Mouse (Mus musculus): ENCODE results near the gene Prima1. TPM values are rescaled to one million over a fixed set of nuclear protein-coding genes. Genes with fewer than 3 reads are reported as not detected.

The Prima1 gene
- polyA plus RNA-seq, 1 experiment = not detected

DNA sequence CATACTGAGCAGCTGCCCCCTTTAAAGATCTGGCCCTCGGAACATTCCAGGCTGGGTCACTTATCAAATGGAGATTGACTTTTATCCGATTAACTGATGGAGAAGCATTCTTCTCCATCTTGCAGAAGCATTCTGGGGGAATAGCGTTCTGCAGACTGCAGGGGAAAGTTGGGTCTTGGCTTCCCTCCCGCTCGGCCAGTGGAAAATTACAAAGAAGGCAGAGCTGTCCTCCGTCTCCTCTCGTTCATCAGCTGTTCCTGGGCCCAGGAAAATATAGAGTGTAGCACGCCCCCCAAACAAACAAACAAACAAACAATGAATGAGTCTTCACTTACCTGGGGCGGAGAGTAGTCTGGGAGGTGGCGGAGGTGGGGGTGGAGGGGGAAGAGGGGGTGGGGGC, 6.7 kb downstream of the Prima1 start:
- H3K4me3 ChIP-seq (ENCODE audit: insufficient read depth, low read length) = no peak overlapping the region
- no peak overlapping the region for H3K27ac ChIP-seq (ENCODE audit: insufficient read depth, low read depth, low read length)
- TF ChIP-seq POLR2A (IDR thresholded peaks at IDR 0.05; ENCODE audit: borderline replicate concordance, low read depth, low read length) (no peak), CTCF (IDR thresholded peaks at IDR 0.05; ENCODE audit: low read depth, low read length) (no peak)
- H3K4me1 ChIP-seq (ENCODE audit: control insufficient read depth, insufficient read depth, low read length) = no peaks in the 10 kb centered on the region

- TF ChIP-seq POLR2A (IDR thresholded peaks at IDR 0.05; ENCODE audit: borderline replicate concordance, low read depth, low read length) = no peak
- TF ChIP-seq CTCF (IDR thresholded peaks at IDR 0.05; ENCODE audit: low read depth, low read length) = no peak
- no peak overlapping the region for H3K27ac ChIP-seq (ENCODE audit: insufficient read depth, low read depth, low read length)
- no peak overlapping the region for H3K4me3 ChIP-seq (ENCODE audit: insufficient read depth, low read length)
- no peaks in the 10 kb centered on the region for H3K4me1 ChIP-seq (ENCODE audit: control insufficient read depth, insufficient read depth, low read length)
Observed at GRCm38 (mm10) chr12:103229058-103229457, 12.9 kb downstream of the Prima1 start.

- Histone ChIP-seq H3K27ac (ENCODE audit: insufficient read depth, low read depth, low read length) (no peak overlapping the region), H3K4me3 (ENCODE audit: insufficient read depth, low read length) (no peak overlapping the region), H3K4me1 (ENCODE audit: control insufficient read depth, insufficient read depth, low read length) (no peaks in the 10 kb centered on the region)
- TF ChIP-seq POLR2A (IDR thresholded peaks at IDR 0.05; ENCODE audit: borderline replicate concordance, low read depth, low read length) = no peak
- TF ChIP-seq CTCF (IDR thresholded peaks at IDR 0.05; ENCODE audit: low read depth, low read length) = no peak
Observed at GRCm38 (mm10) chr12:103226121-103226520, 15.8 kb downstream of the Prima1 start.

DNA sequence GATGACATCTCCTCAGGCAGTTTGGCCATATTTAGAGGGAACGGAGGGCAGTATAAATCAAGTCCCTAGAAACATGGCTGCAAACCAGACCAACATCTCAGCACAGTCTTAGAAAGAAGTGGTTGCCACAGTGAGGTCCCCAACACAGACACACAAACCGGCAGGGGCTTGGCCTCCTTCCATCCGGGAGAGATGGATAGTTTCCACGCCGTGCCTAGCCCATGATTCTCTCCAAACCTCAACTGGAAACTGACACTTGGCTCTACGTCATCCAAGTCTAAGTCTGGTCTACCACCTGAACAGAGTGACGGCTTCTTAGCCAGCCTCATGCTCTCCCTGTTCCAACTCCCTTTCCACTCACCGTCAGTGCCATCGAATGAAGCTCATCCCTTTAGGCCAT, 18.3 kb downstream of the Prima1 start:
- no peaks in the 10 kb centered on the region for H3K4me1 ChIP-seq (ENCODE audit: control insufficient read depth, insufficient read depth, low read length)
- TF ChIP-seq POLR2A (IDR thresholded peaks at IDR 0.05; ENCODE audit: borderline replicate concordance, low read depth, low read length) (no peak), CTCF (IDR thresholded peaks at IDR 0.05; ENCODE audit: low read depth, low read length) (no peak)
- no peak overlapping the region for H3K4me3 ChIP-seq (ENCODE audit: insufficient read depth, low read length)
- H3K27ac ChIP-seq (ENCODE audit: insufficient read depth, low read depth, low read length) = no peak overlapping the region

DNA sequence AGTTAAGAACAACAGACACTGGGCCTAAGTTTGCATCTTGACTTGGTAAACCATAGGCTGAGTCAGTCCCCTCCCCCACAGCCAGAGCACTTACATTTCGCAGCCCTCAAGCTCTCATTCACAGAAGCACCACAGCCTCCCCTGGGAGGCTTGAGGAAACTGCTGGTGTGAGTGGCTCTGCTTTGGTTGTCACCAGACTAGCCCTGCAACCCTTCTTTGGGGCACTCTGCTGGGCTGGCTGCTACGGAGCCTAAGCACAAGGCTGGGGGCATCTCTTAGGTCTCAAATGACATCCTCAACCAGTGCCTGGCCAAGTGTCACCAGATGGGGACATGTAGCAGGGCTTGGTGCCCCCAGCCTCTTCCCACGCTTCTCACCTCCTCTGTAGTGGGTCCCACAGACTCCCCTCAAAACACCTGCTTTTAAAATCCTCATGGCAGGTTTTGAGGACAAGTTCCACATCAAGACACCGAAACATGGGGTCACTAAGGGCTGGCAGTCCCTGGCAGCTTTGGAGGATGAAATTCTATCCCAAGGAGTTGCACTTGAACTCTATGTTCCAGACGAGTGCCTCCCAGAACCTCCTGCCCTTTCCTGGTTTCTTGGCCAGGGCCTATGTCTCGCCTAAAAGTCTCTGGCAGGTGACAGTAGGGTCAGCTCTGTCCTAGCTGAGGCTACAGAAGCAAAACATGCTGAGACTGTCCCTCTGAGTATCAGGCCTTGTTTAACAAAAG, 25.9 kb downstream of the Prima1 start:
- H3K4me1 ChIP-seq (ENCODE audit: control insufficient read depth, insufficient read depth, low read length) = no peaks in the 10 kb centered on the region
- H3K4me3 ChIP-seq (ENCODE audit: insufficient read depth, low read length) = no peak overlapping the region
- TF ChIP-seq CTCF (IDR thresholded peaks at IDR 0.05; ENCODE audit: low read depth, low read length) (no peak), POLR2A (IDR thresholded peaks at IDR 0.05; ENCODE audit: borderline replicate concordance, low read depth, low read length) (no peak)
- H3K27ac ChIP-seq (ENCODE audit: insufficient read depth, low read depth, low read length) = no peak overlapping the region

GRCm38 (mm10) chr12:103214797-103215196, 27.2 kb downstream of the Prima1 start:
- Histone ChIP-seq H3K4me1 (ENCODE audit: control insufficient read depth, insufficient read depth, low read length) (no peaks in the 10 kb centered on the region), H3K4me3 (ENCODE audit: insufficient read depth, low read length) (no peak overlapping the region), H3K27ac (ENCODE audit: insufficient read depth, low read depth, low read length) (no peak overlapping the region)
- TF ChIP-seq CTCF (IDR thresholded peaks at IDR 0.05; ENCODE audit: low read depth, low read length) = no peak
- no peak for TF ChIP-seq POLR2A (IDR thresholded peaks at IDR 0.05; ENCODE audit: borderline replicate concordance, low read depth, low read length)

DNA sequence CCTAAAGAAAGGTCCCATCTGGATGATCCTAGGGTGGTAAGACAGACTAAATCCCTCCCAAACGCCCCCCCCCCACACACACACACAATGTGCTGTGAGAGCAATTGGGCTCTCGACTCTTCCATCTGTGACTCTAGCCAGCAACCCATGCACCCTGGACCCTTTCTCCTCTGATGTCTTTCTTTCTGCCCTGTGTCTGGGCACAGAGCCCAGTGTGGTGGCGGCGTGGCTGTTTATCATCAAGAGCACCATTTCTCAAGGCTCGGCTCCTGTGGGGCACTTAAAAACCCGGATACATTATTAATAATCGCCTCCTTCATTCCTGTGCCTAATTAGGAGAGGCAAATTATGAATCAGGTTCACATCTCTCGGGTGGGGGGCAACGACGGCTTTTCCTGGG, 27.7 kb downstream of the Prima1 start:
- H3K4me1 ChIP-seq (ENCODE audit: control insufficient read depth, insufficient read depth, low read length) = no peaks in the 10 kb centered on the region
- no peak overlapping the region for H3K4me3 ChIP-seq (ENCODE audit: insufficient read depth, low read length)
- TF ChIP-seq CTCF (IDR thresholded peaks at IDR 0.05; ENCODE audit: low read depth, low read length) (no peak), POLR2A (IDR thresholded peaks at IDR 0.05; ENCODE audit: borderline replicate concordance, low read depth, low read length) (no peak)
- H3K27ac ChIP-seq (ENCODE audit: insufficient read depth, low read depth, low read length) = no peak overlapping the region

- Histone ChIP-seq H3K27ac (ENCODE audit: insufficient read depth, low read depth, low read length) (no peak overlapping the region), H3K4me1 (ENCODE audit: control insufficient read depth, insufficient read depth, low read length) (no peaks in the 10 kb centered on the region), H3K4me3 (ENCODE audit: insufficient read depth, low read length) (no peak overlapping the region)
- no peak for TF ChIP-seq CTCF (IDR thresholded peaks at IDR 0.05; ENCODE audit: low read depth, low read length)
- TF ChIP-seq POLR2A (IDR thresholded peaks at IDR 0.05; ENCODE audit: borderline replicate concordance, low read depth, low read length) = no peak
Observed at GRCm38 (mm10) chr12:103213591-103213990, 28.4 kb downstream of the Prima1 start.

DNA sequence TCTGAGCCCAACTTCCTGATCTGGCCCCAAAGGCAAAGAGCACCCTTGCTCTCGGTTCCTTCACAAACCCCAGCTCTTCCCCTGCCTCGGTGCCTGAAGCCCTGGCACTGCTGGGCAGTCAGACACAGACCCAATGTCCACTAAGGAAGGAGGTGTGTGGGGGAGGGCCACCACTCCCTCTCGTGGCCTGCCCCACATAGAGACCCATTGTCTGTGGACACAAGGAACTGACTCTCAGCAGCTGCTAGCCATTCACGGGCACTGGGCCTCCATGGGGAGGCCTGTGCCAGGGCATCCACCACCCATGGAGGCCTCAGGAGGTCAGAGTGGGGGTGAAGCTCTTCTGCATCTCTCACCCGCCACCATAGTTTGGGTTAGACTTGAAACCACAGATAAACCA, 30.9 kb downstream of the Prima1 start:
- H3K4me3 ChIP-seq (ENCODE audit: insufficient read depth, low read length) = no peak overlapping the region
- H3K4me1 ChIP-seq (ENCODE audit: control insufficient read depth, insufficient read depth, low read length) = no peaks in the 10 kb centered on the region
- no peak for TF ChIP-seq POLR2A (IDR thresholded peaks at IDR 0.05; ENCODE audit: borderline replicate concordance, low read depth, low read length)
- TF ChIP-seq CTCF (IDR thresholded peaks at IDR 0.05; ENCODE audit: low read depth, low read length) = no peak
- H3K27ac ChIP-seq (ENCODE audit: insufficient read depth, low read depth, low read length) = no peak overlapping the region

- Histone ChIP-seq H3K4me3 (ENCODE audit: insufficient read depth, low read length) (no peak overlapping the region), H3K27ac (ENCODE audit: insufficient read depth, low read depth, low read length) (no peak overlapping the region), H3K4me1 (ENCODE audit: control insufficient read depth, insufficient read depth, low read length) (no peaks in the 10 kb centered on the region)
- TF ChIP-seq CTCF (IDR thresholded peaks at IDR 0.05; ENCODE audit: low read depth, low read length) (no peak), POLR2A (IDR thresholded peaks at IDR 0.05; ENCODE audit: borderline replicate concordance, low read depth, low read length) (no peak)
Observed at GRCm38 (mm10) chr12:103209581-103209980, 32.4 kb downstream of the Prima1 start.
